Mouse (Mus musculus) kidney, postnatal 14 days (tissue): ENCODE data around the gene Lin54.

Experiments used
- DNase-seq: peaks from one replicate; pipeline ENCODE4 v3.0.0; 2022; ENCODE audit warnings: mixed read lengths

The Lin54 gene

GRCm38 (mm10) chr5:100415761-100416590 lies 84.5 kb downstream of the Lin54 start, which contains the start of gene Sec31a:
Sec31a (minus strand) TSS chr5:100416234.
- peak; percentile 99 for DNase-seq

DNA sequence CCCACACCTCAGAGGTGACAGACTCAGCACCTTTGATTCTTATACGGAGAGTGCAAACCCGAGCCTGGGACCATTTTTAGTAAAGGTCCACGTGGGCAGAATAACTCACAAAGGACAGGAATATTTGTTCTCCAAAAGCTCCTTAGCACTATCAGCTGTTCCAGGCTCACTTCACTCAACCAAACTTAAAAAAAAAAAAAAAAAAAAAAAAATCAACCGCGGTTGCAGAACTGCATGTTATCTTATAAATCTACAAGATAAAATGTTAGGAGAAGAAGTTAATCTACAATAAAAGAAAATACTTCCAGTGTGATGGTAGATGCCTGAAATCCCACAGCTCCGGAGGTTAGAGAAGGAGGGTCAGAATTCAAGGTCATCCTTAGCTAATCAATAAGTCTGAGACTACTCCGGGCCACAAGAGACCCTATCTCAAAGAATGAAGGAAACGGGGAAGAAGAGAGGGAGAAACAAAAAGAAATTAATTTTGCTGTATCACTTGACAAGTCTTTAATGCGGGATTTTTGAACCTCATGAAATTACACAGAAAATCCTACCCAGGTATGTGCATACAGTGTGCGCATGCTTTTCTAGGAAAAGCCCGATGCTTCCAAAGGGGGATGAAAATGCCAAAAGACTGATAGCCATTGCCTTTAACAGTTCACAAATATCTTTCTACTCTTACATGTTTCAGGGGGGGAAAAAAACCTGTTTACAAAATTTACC lies 85.8 kb downstream of the Lin54 start:
- DNase-seq = no peak

GRCm38 (mm10) chr5:100412886-100413285 lies 87.6 kb downstream of the Lin54 start:
- DNase-seq = no peak

DNA sequence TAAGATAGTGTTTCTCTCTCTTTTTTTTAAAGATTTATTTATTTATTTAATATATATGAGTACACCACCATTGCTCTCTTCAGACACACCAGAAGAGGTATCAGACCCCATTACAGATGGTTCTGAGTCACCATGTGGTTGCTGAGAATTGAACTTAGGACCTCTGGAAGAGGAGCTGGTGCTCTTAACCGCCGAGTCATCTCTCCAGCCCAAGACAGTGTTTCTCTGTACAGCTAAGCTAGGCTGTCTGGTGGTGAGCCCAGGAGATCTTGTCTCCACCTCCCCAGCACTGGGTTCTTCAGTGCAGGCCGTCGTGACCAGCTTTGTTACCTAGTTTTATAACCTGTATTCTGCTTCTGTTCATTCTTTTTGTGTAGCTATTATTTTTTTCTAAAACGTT lies 90.2 kb downstream of the Lin54 start:
- no peak for DNase-seq

DNA sequence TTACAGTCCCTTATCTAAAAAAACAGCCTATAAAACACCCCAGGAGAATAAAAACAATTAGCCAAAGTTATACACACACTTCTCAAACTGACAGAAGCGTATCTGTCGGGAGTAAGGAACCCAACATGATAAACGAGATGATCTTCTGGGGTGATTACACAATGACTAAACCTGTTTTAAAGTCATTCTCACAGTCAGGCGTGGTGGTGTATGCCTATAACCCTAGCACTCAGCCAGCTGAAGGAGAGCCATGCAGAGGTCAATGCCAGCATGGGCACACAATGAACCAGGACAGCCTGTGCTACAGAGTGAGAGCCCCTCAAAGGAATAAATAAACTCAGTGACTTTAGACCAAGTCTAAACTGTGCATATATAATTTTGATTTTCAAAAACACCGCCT lies 92.0 kb downstream of the Lin54 start:
- DNase-seq = no peak

DNA sequence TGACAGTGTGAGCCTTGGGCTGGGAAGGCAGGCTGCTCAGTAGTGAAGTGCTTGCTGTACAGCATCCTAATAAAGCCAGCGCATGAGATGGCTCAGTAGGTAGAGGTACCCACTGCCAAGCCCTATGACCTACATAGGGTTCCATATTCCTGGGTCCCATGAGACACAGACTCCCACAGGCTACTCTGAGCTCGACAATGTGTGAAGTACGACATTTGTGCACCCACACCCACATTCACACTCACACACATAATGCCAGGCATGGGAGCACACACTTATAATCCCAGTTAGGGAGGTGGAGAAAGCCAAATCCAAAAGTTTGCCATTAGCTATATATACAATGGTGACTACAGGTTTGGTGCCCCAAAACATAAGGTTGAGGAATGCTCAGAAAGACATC lies 103.7 kb downstream of the Lin54 start:
- no peak for DNase-seq

GRCm38 (mm10) chr5:100393681-100394080 lies 106.8 kb downstream of the Lin54 start:
- no peak for DNase-seq

- no peak for DNase-seq
Observed at GRCm38 (mm10) chr5:100392436-100392955, 107.9 kb downstream of the Lin54 start.
